Mouse (Mus musculus) skeletal muscle tissue, postnatal 0 days (tissue): ENCODE data around the gene Dyrk3. TPM values are rescaled to one million over a fixed set of nuclear protein-coding genes. Genes with fewer than 3 reads are reported as not detected.

Source experiments
- polyA plus RNA-seq: library from polyadenylated mRNA; unstranded; fragments of >200 nt; fragmentation: Nextera tagmentation; extraction: Ambion mirVana; gene quantifications from 2 replicates; pipeline ENCODE4 v1.2.1, GENCODE M21; 2015

The Dyrk3 gene
- 0.08 and 0.37 TPM in 2 replicates for polyA plus RNA-seq

DNA sequence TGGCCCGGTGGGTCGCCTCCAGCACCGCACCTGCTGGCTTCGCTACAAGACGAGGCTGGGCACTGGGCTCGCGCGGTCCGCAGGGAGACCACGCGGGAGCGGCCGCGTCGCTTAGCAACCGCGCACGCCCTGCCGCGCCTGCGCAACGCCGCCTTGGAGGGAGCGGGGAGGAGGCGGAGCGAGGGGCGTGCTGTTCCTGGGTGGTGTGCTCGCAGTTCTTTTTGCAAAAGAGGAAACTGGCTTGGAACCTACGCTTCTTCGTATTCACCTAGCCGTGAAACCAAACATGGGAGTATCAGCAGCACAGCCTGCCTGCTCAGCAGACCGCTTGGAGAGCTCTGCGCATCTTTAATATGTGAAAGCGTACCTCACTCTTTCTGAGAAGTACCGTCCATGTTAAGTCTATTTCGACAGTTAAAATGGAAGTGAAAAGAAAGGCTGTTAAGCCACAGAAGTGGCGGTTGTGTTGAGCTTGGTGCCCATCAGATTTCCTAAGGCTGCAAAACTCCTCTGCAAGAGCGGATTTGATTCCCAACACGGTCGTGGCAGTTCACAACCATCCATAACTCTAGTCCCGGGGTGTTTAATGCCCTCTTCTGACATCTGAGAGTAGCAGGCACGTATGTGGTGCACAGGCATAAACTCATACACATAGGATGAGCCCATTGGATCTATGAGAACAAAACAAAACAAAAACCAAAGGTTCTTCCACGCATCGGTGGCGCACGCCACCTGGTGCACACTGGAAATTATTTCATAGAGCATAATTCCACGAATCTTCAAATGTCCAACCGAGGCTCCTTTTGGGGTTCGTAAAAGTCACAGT lies at the start of gene Dyrk3:
Dyrk3 (minus strand) TSS at position 150 of the 826 bp plus-strand sequence.

GRCm38 (mm10) chr1:131153018-131153629 lies 15.0 kb upstream of the Dyrk3 start, which contains the start of gene Eif2d:
Eif2d (plus strand) TSS chr1:131153181.

DNA sequence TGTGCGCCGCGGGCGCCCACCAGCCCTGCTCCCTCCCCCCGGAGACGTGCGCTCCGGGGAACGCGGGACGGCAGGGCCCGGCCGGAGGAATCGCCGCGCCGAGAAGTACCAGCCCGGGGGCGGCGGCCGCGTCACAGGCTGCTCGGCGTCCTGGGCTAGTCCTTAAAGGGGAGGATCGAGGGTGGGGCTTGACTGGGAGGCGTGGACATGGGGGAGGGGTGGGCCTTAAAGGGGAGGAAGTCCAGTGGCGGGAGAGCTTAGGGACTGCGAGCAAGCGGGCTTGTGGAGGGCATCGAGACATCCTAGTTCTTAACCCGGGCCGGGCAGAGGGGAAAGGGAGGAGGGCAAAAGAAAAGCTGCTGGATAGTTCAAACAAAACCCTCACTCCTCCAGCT lies 40.4 kb downstream of the Dyrk3 start, which contains the start of gene Mapkapk2:
Mapkapk2 (minus strand) TSS at position 127 of the 395 bp plus-strand sequence.

Other genes starting within 250 kb of the Dyrk3 start
- gene Il20, start 226.9 kb downstream of the Dyrk3 start, polyA plus RNA-seq: not detected in 2 replicates
- not detected in 2 replicates for gene Il19, start 198.2 kb downstream of the Dyrk3 start, polyA plus RNA-seq
- not detected in 2 replicates for gene Il10, start 118.5 kb downstream of the Dyrk3 start, polyA plus RNA-seq
- gene Mapkapk2, start 40.5 kb downstream of the Dyrk3 start, polyA plus RNA-seq: 49.0 and 57.6 TPM in 2 replicates
- 27.1 and 29.8 TPM in 2 replicates for gene Eif2d, start 14.8 kb upstream of the Dyrk3 start, polyA plus RNA-seq
- 1.7 and 2.2 TPM in 2 replicates for gene Rassf5, start 106.9 kb upstream of the Dyrk3 start, polyA plus RNA-seq
- gene Ikbke, start 141.3 kb upstream of the Dyrk3 start, polyA plus RNA-seq: 1.7 and 2.5 TPM in 2 replicates